Mouse (Mus musculus): ENCODE results near the gene Prpf3.
"Not testable (repeated sequence)": the region's sequence is repeated elsewhere in the genome, so short reads cannot be mapped to it uniquely, and the experiment has no call there.

DNA sequence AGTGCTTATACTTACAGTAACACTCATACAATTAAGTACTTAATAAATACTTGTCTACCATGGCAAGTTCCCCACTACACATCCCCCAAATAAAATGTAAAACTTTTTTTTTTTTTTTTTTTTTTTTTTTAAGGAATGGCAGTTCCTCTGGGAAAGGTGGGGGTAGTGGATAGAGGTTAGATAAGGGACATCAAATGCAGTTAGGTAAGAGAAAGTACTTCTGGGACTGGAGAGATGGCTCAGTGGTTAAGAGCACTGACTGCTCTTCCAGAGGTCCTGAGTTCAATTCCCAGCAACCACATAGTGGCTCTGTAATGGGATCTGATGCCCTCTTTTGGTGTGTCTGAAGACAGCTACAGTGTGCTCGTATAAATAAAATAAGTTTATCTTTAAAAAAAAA lies 1.4 kb upstream of the Prpf3 start:
- not testable (repeated sequence) for TF ChIP-seq POLR2A (IDR thresholded peaks at IDR 0.05; ENCODE audit: insufficient read depth, low read length); CTCF (IDR thresholded peaks at IDR 0.05; ENCODE audit: low read depth, low read length); EP300 (IDR thresholded peaks at IDR 0.05; ENCODE audit: insufficient read depth, low read depth, low read length)

All from ES-Bruce4 (cell line).